Mouse (Mus musculus) liver, embryonic 14.5 days (tissue): ENCODE results near the gene Gon7.

Source experiments
- CTCF ChIP-seq: IDR thresholded peaks from 2 replicates; pipeline ENCODE4 v1.5.1; 2016; ENCODE audit warnings: antibody characterized with exemption, low read depth, control low read depth
- EP300 ChIP-seq: IDR thresholded peaks from 2 replicates; pipeline ENCODE4 v1.6.1; 2016; ENCODE audit warnings: antibody characterized with exemption, low read depth

GRCm38 (mm10) chr12:102748256-102748655, 9.3 kb downstream of the Gon7 start:
- TF ChIP-seq EP300 (no peak), CTCF (no peak)
